Comparison of ENCODE assay signal across 22 mouse cellular contexts in the genomic region with DNA sequence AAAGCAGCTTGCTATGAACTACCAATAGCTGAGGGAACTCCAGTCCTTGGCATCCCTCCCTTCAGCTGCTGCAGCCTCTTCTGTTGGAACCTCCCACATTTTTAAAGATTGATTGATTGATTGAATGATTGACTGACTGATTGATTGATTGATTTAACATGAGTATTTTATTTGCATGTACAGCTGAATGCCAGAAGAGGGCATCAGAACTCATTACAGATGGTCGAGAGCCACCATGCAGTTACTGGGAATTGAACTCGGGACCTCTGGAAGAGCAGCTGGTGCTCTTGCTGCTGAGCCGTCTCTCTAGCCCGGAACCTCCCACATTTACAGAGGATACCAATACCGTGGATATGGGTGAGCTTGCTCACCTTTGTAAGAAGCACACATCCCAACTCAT. TPM values are rescaled to one million over a fixed set of nuclear protein-coding genes. Genes with fewer than 3 reads are reported as not detected.
A peak's percentile ranks its signal among the peaks of the same experiment; 100 is the strongest.
DNase-seq lines count a peak whose midpoint lies in the region; ATAC-seq and TF ChIP-seq lines count a peak whose summit lies in the region.
"Had no signal": no experiment of that assay in that cellular context is flagged by ENCODE, and none has a peak within 500 bp of the region (broad histone marks: within the 10 kb centered on the region; RNA-seq: fewer than 3 reads in every experiment).

No protein-coding gene starts in this region.

- no peak for ATAC-seq in liver, embryonic 11.5 days (replicated peaks; ENCODE audit: low FRiP score)
- no peak for ATAC-seq in forebrain, embryonic 14.5 days

- no peak overlapping the region for H3K27ac ChIP-seq in gastrocnemius, adult 2 months
- H3K27ac ChIP-seq in liver, adult 2 months (replicated peaks; ENCODE audit: insufficient read depth, low read depth, low read length) = no peak overlapping the region
- H3K27ac ChIP-seq in liver, embryonic 11.5 days (ENCODE audit: low read depth, low read length) = no peak overlapping the region
- no peak overlapping the region for H3K27ac ChIP-seq in forebrain, embryonic 14.5 days (ENCODE audit: low read depth, low read length)
- H3K27ac ChIP-seq: embryonic facial prominence, embryonic 12.5 days; hindbrain, embryonic 14.5 days; neural tube, embryonic 13.5 days had no signal

- 69% methylated on average over 5 of the region's 5 CpGs for WGBS in liver, adult 2 months
- WGBS in liver, embryonic 11.5 days = 75% methylated on average over 5 of the region's 5 CpGs
- WGBS in forebrain, embryonic 14.5 days = 77% methylated on average over 5 of the region's 5 CpGs

- H3K27me3 ChIP-seq in liver, adult 2 months (ENCODE audit: control insufficient read depth, insufficient read depth, low read length) = peaks cover 18% of the 10 kb centered on the region; the same call in 1 of the 2 replicates
- H3K27me3 ChIP-seq in liver, embryonic 11.5 days (replicated peaks; ENCODE audit: control insufficient read depth, insufficient read depth, low read length) = no peaks in the 10 kb centered on the region
- H3K27me3 ChIP-seq in forebrain, embryonic 14.5 days (replicated peaks; ENCODE audit: control insufficient read depth, insufficient read depth, low read length) = no peaks in the 10 kb centered on the region
- H3K27me3 ChIP-seq: embryonic facial prominence, embryonic 12.5 days; megakaryocyte, embryonic 14.5 days; neural tube, embryonic 13.5 days had no signal

- H3K79me2 ChIP-seq in liver, adult 2 months (ENCODE audit: control insufficient read depth, insufficient read depth, low read length) = no peaks in the 10 kb centered on the region

- no peak for TF ChIP-seq POLR2A in liver, adult 2 months (IDR thresholded peaks at IDR 0.05; ENCODE audit: extremely low read depth, insufficient read depth, low read length)

- no peak overlapping the region for H3K9ac ChIP-seq in liver, adult 2 months (ENCODE audit: low read depth, low read length)
- H3K9ac ChIP-seq in liver, embryonic 11.5 days (ENCODE audit: low read depth, low read length) = no peak overlapping the region
- H3K9ac ChIP-seq in forebrain, embryonic 14.5 days (ENCODE audit: low read length) = no peak overlapping the region
- H3K9ac ChIP-seq: embryonic facial prominence, embryonic 12.5 days; hindbrain, embryonic 14.5 days; neural tube, embryonic 13.5 days had no signal

- TF ChIP-seq CTCF in gastrocnemius, adult 2 months (IDR thresholded peaks at IDR 0.05) = peak; percentile 6; the same call in 1 of the 2 replicates
- 0 out of 2 replicates have a peak, but pooled peaks have one; percentile 3 for TF ChIP-seq CTCF in liver, adult 2 months (IDR thresholded peaks at IDR 0.05; ENCODE audit: low read depth, low read length)

- DNase-seq in gastrocnemius, adult 2 months = no peak
- DNase-seq in gastrocnemius, postnatal 4 days (ENCODE audit: low spot score in 2 of 2) = no peak
- DNase-seq in liver, adult 2 months (ENCODE audit: extremely low read depth, low read depth, low spot score) = no peak
- DNase-seq in liver, embryonic 11.5 days (ENCODE audit: low spot score) = no peak
- DNase-seq in A20 (ENCODE audit: low read depth, low spot score) = peak; percentile 22
- DNase-seq in NIH3T3 (ENCODE audit: low read depth) = peak; percentile 28
- DNase-seq in forebrain, embryonic 14.5 days (ENCODE audit: low spot score) = no peak
- DNase-seq: adrenal gland, adult 8-10 months; B cell, adult 2 months; cerebellum, adult 11-12 months; kidney, adult 11 months; kidney, postnatal 25 days; lung, postnatal 14 days; right cerebral cortex, postnatal 25 days; thymus, postnatal 4 days had no signal

- H3K4me1 ChIP-seq in liver, adult 2 months (ENCODE audit: control insufficient read depth, insufficient read depth, low read length) = no peaks in the 10 kb centered on the region
- H3K4me1 ChIP-seq in liver, embryonic 11.5 days (replicated peaks; ENCODE audit: control insufficient read depth, insufficient read depth, low read length) = peaks cover 7% of the 10 kb centered on the region
- H3K4me1 ChIP-seq in forebrain, embryonic 14.5 days (ENCODE audit: control insufficient read depth, insufficient read depth, low read length) = 0 out of 2 replicates have a peak, but pooled peaks cover 2% of the 10 kb centered on the region
- H3K4me1 ChIP-seq: embryonic facial prominence, embryonic 12.5 days had no signal

- no peaks in the 10 kb centered on the region for H3K9me3 ChIP-seq in liver, embryonic 11.5 days (ENCODE audit: control insufficient read depth, low read length)
- H3K9me3 ChIP-seq in forebrain, embryonic 14.5 days (replicated peaks; ENCODE audit: control insufficient read depth, low read length) = no peaks in the 10 kb centered on the region
- H3K9me3 ChIP-seq: embryonic facial prominence, embryonic 12.5 days; megakaryocyte, embryonic 14.5 days; neural tube, embryonic 13.5 days had no signal

- H3K4me2 ChIP-seq in liver, embryonic 11.5 days = no peak overlapping the region
- H3K4me2 ChIP-seq in forebrain, embryonic 14.5 days (ENCODE audit: low read length) = no peak overlapping the region
- H3K4me2 ChIP-seq: embryonic facial prominence, embryonic 12.5 days; hindbrain, embryonic 14.5 days; neural tube, embryonic 13.5 days had no signal

- no peak overlapping the region for H3K4me3 ChIP-seq in gastrocnemius, adult 2 months
- H3K4me3 ChIP-seq in liver, adult 2 months (ENCODE audit: insufficient read depth, low read depth, low read length) = no peak overlapping the region
- no peak overlapping the region for H3K4me3 ChIP-seq in liver, embryonic 11.5 days (ENCODE audit: low read depth, low read length)
- H3K4me3 ChIP-seq in forebrain, embryonic 14.5 days (ENCODE audit: low read depth, low read length) = no peak overlapping the region
- H3K4me3 ChIP-seq: embryonic facial prominence, embryonic 12.5 days; megakaryocyte, embryonic 14.5 days; neural tube, embryonic 13.5 days had no signal

- intact Hi-C loops in gastrocnemius, adult 2 months (cut with DNase I) = no loop called here

- H3K36me3 ChIP-seq in liver, adult 2 months (ENCODE audit: control insufficient read depth, insufficient read depth, low read length) = no peaks in the 10 kb centered on the region
- H3K36me3 ChIP-seq in liver, embryonic 11.5 days (ENCODE audit: control insufficient read depth, insufficient read depth, low read length) = no peaks in the 10 kb centered on the region
- H3K36me3 ChIP-seq in forebrain, embryonic 14.5 days (ENCODE audit: control insufficient read depth, insufficient read depth, low read length) = no peaks in the 10 kb centered on the region
- H3K36me3 ChIP-seq: embryonic facial prominence, embryonic 12.5 days; neural tube, embryonic 13.5 days had no signal

RNA-seq across cellular contexts. Expression of a gene that starts 33.0 kb away (rescaled TPM):
- total RNA-seq in gastrocnemius, adult 2 months (2021) = 1 to 10 TPM; 7.4 to 9.1 TPM
- total RNA-seq in gastrocnemius, postnatal 4 days (2021) = 10 to 100 TPM; 81.6 to 87.3 TPM
- 2.2 and 3.9 TPM in 2 replicates for total RNA-seq in liver, adult 2 months (2014; rRNA removed)
- 2.7 and 2.9 TPM in 2 replicates for polyA plus RNA-seq in liver, adult 2 months (2012; rRNA removed)
- polyA plus RNA-seq in liver, embryonic 11.5 days (2014; fragmentation: Nextera tagmentation; extraction: Ambion mirVana) = 212 and 231 TPM in 2 replicates
- 220 and 266 TPM in 2 replicates for polyA plus RNA-seq in forebrain, embryonic 14.5 days (2014; fragmentation: Nextera tagmentation; extraction: Ambion mirVana)

RNA-seq across cellular contexts. Expression of a gene that starts 57.4 kb away (rescaled TPM):
- not detected for total RNA-seq in gastrocnemius, adult 2 months (2021)
- not detected for total RNA-seq in gastrocnemius, postnatal 4 days (2021)
- 0.20 TPM in 1 of 2 replicates, not detected in the other for total RNA-seq in liver, adult 2 months (2014; rRNA removed)
- 0.02 TPM in 1 of 2 replicates, not detected in the other for polyA plus RNA-seq in liver, adult 2 months (2012; rRNA removed)
- polyA plus RNA-seq in liver, embryonic 11.5 days (2014; fragmentation: Nextera tagmentation; extraction: Ambion mirVana) = not detected in 2 replicates
- 2.0 and 2.1 TPM in 2 replicates for polyA plus RNA-seq in forebrain, embryonic 14.5 days (2014; fragmentation: Nextera tagmentation; extraction: Ambion mirVana)
- total RNA-seq: common myeloid progenitor, adult 5-6 weeks; gastrocnemius, adult 8-10 months; monocyte, adult 5-6 weeks had no signal

Comparison
In these comparisons a context has a peak if more than half of its experiments do, and no peak if none do; other contexts are left out.
1. RNA of a gene that starts 33.0 kb away (total RNA-seq): 81.6 to 87.3 TPM in gastrocnemius, postnatal 4 days; 7.4 to 9.1 TPM in gastrocnemius, adult 2 months and 2.2 to 3.9 TPM in liver, adult 2 months; every median in the first group is over 4 times any median in the second.
2. DNase-seq: peak in A20 (single experiment) and NIH3T3 (single experiment); none in gastrocnemius, adult 2 months (single experiment), gastrocnemius, postnatal 4 days (0 of 2), liver, adult 2 months (single experiment), liver, embryonic 11.5 days (single experiment) and forebrain, embryonic 14.5 days (single experiment).